Mouse (Mus musculus): Measurements from ENCODE around the gene Ifnar2.

Ifnar2 gene

GRCm38 (mm10) chr16:91358555-91358954 is 14.0 kb upstream of the Ifnar2 start:
- DNase-seq (ENCODE audit: low spot score in 2 of 2), result peak in 1 of 2 experiments; percentile 57

DNA sequence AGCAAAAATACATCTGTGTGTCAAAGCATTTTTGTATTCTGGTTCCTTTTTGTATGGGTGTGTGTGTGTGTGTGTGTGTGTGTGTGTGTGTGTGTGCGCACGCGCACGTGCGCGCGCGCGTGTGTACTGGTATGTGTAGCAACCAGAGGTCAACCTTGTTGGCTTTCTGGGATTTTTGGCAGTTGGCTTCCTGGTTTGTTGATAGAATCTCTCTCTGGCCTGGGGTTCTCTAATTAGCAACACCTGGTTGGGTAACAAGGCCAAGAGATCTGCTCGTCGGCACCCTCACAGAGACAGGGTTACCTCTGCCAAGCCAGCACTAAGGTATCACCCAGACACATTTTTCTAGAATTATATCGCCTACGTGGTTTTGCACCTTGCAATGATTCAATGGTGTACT is 13.1 kb upstream of the Ifnar2 start:
- DNase-seq (ENCODE audit: low spot score in 2 of 2), result no peak

- DNase-seq (ENCODE audit: low spot score in 2 of 2), result no peak
Measured at GRCm38 (mm10) chr16:91360162-91360561, 12.4 kb upstream of the Ifnar2 start.

DNA sequence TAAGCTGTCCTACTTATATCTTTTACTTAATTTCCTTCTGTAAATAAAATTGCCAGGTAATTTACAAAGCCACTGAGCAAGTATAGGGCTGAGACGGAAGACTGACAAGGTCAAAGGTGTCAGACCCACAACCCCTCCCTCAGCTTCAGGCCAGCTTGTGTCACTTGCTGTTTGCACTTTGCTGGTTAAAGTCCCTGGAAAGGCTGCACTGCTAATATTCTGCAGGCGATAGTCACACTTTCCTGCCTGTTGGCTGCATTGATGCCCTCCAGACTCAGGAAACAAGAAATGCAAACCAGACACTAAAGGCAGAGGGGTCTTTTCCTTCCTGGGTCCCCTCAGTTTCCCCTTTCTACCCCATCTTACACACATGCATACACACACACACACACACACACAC is 10.6 kb upstream of the Ifnar2 start:
- DNase-seq (ENCODE audit: low spot score in 2 of 2), result no peak

GRCm38 (mm10) chr16:91362616-91363272 is 9.8 kb upstream of the Ifnar2 start:
- no peak for DNase-seq (ENCODE audit: low spot score in 2 of 2)

DNA sequence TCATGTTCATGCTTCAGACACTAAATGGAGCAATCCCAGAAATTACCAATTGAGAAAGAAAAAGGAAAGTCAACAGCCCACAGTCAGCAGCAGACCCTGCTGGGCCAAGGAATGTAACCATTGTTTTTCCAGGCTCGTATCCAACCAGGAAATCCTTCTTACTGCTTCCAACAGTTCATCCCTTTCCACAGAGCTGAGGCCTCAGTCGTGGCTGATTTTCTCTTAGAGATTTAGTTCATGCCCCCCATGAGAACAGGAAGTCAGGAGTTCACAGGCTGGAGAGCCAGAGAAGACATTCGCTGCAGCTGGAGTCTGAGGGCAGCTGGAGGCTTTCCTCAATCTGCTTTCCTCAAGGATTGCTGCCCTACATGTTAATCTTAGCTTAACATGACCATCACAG is 9.1 kb upstream of the Ifnar2 start:
- DNase-seq (ENCODE audit: low spot score in 2 of 2), result no peak

GRCm38 (mm10) chr16:91366567-91366966 is 6.0 kb upstream of the Ifnar2 start:
- no peak for DNase-seq (ENCODE audit: low spot score in 2 of 2)

DNA sequence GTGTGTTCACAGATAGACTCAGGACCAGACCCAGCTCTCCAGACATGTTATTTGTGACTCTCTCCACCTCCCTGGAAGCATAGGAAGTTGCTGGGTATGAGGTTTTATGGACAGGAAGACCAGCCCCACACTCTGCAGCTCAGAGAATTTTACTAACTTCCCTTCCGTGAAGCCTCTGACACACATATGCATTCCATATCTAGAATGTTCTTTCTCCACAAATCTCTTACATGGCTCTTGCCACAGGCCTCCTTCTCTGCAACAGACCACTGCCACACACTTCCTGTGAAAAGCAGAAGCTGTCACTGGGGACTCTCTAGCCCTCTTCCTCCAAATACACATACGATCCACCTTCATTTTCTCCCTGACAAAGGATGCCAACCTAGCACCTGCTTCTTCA is 5.5 kb upstream of the Ifnar2 start:
- DNase-seq (ENCODE audit: low spot score in 2 of 2), result no peak

- no peak for DNase-seq (ENCODE audit: low spot score in 2 of 2)
Measured at GRCm38 (mm10) chr16:91373473-91374252, 1.1 kb downstream of the Ifnar2 start.

DNA sequence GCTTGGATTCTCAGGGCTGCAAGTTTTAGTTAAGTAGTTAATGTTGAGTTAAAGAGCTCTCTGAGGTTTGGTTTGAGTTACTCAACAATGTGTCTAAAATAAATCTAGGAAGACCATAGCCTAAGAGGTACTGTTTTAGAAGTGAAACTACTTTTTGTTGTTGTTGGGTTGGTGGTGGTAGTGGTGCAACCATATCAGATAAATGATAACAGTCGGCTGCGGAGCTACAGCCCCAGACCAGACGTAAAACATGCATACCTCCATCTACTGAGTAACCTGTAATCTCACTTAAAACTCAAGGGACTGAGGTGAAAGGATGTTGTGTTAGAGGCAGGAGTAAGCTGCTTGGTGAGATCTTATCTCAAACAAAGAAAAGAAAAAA is 1.7 kb downstream of the Ifnar2 start:
- DNase-seq (ENCODE audit: low spot score in 2 of 2), result no peak

GRCm38 (mm10) chr16:91376701-91377100 is 4.1 kb downstream of the Ifnar2 start:
- no peak for DNase-seq (ENCODE audit: low spot score in 2 of 2)

- DNase-seq (ENCODE audit: low spot score in 2 of 2), result no peak
Measured at GRCm38 (mm10) chr16:91378431-91378986, 5.9 kb downstream of the Ifnar2 start.

- DNase-seq (ENCODE audit: low spot score in 2 of 2), result no peak
Measured at GRCm38 (mm10) chr16:91378991-91379390, 6.4 kb downstream of the Ifnar2 start.

DNA sequence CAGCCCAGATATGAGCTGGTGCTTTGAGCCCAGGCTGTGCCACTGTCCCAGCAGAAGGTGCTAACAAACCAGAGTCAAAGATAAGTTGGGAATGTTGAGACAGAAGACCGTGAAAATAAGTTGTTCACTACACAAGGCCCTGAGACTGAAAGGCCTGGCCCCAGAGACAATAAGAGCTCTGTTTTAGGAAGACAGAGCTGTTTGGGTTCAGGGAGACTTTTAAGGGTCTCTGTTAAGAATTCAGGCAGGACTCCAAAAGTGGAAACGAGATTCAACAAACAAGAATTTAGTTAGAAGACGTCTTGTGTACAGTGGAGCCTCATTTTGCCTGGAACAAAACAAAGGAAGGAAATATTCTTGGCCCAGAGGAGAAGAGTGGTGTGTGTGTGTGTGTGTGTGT is 6.8 kb downstream of the Ifnar2 start:
- DNase-seq (ENCODE audit: low spot score in 2 of 2), result no peak

- DNase-seq (ENCODE audit: low spot score in 2 of 2), result no peak
Measured at GRCm38 (mm10) chr16:91380151-91380550, 7.6 kb downstream of the Ifnar2 start.

DNA sequence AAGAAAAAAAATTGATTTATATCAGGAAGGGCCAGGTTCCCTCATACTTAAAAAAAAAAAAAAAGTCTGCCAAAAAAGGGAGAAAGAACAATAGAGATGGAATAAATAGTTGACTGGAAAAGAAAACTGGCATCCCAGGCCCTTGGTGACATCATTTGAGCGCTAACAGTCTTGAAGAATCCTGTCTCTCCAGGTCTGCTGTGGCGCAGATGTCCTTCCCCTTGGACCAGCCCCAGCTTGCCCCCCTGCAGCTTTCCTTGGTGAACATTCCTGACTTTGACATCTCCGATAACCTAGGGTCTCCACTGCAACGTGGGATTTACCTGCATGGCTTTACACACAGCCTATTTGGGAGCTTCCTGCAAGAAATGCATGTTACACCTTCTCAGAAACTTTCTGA is 9.0 kb downstream of the Ifnar2 start:
- DNase-seq (ENCODE audit: low spot score in 2 of 2), result no peak

- DNase-seq (ENCODE audit: low spot score in 2 of 2), result no peak
Measured at GRCm38 (mm10) chr16:91382261-91382790, 9.7 kb downstream of the Ifnar2 start.

DNA sequence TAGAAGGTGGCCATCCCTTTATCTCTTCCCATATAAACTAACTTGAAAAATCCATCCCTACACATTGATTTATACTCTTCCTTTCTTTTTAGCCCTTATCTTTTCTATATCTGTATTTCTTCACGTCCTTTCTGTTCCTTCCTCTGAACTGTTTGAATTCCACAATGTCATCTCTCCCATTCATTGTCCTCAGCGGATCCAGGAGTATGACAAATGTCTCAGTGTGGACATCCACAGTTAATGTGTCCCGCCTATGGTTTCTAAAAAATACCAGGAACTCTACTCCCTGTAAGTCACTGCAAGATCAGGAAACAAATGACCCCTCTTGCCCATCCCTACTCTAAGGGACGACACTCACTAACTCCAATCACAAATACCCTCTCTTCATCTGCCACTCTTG is 11.6 kb downstream of the Ifnar2 start:
- DNase-seq (ENCODE audit: low spot score in 2 of 2), result no peak

DNA sequence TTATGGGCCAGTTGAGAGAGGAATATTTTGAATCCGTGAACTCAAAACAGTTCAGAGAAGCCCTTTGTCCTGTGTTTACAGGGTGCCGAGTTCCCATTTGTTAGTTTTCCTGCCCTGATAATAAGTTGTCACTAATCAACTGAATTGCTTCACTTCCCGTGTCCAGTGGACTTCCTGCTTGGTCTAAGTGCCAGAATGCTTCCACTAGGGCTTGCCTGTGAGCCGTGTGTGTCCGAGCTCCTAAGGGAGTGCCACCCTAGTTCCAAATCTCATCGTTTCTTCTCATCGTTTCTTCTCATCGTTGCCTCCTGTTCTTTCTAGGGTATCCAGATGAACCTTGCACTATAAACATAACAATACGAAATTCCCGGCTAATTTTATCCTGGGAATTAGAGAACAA is 13.0 kb downstream of the Ifnar2 start:
- DNase-seq (ENCODE audit: low spot score in 2 of 2), result no peak

GRCm38 (mm10) chr16:91386419-91387120 is 14.0 kb downstream of the Ifnar2 start:
- DNase-seq (ENCODE audit: low spot score in 2 of 2), result no peak

DNA sequence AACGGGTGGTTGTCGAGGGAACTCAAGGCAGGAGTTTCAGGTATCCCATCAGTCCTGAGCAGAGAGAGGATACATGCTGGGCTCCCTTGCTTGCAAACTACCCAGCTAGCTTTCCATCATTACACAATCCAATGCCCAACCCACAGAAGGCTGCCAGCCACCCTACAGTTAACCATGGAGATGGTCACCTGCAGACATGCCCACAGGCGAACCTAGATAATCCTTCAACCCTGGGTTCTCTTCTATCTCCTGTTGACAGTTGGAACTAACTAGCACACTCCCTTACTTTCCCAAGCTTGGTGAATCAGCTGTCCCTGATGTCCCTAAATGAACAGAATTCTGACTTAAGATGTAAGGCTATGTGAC is 14.5 kb downstream of the Ifnar2 start:
- no peak for DNase-seq (ENCODE audit: low spot score in 2 of 2)

DNA sequence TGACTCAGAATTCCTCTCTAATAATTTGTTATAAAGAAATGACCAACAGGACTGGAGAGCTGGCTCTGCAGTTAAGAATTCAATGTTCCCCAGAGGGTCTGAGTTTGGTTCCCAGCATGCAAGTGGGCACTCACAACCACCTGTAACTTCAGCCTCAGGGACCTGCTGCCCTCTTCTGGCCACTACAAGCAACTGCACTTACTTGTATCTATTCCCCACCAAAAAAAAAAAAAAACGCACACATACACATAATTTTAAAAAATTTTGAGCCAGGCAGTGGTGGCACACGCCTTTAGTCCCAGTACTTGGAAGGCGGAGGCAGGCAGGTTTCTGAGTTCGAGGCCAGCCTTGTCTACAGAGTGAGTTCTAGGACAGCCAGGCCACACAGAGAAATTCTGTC is 17.5 kb downstream of the Ifnar2 start:
- no peak for DNase-seq (ENCODE audit: low spot score in 2 of 2)
